Mouse (Mus musculus): ENCODE measurements around the gene Zranb2.

GRCm38 (mm10) chr3:157579376-157579775 is 45.4 kb downstream of the Zranb2 start:
- TF ChIP-seq CTCF (IDR thresholded peaks at IDR 0.05; ENCODE audit: control insufficient read depth, insufficient read depth, insufficient replicate concordance, low read depth, low read length) = no peak
- TF ChIP-seq POLR2A (IDR thresholded peaks at IDR 0.05; ENCODE audit: control insufficient read depth, low read depth, low read length) = no peak
